Mouse (Mus musculus): ENCODE measurements around the gene Tfap2e. TPM values are rescaled to one million over a fixed set of nuclear protein-coding genes. Genes with fewer than 3 reads are reported as not detected.

The Tfap2e gene
- polyA plus RNA-seq, 1 experiment: not detected

- Histone ChIP-seq H3K4me3 (replicated peaks) (no peak overlapping the region), H3K9me3 (ENCODE audit: control insufficient read depth, low read length) (peaks cover 15% of the 10 kb centered on the region; the same call in 1 of the 2 replicates)
- no peak for TF ChIP-seq TAL1 (IDR thresholded peaks at IDR 0.05; ENCODE audit: low read length)
- no peak for TF ChIP-seq GATA1 (IDR thresholded peaks at IDR 0.05; ENCODE audit: low read length)
These were observed 1.2 kb downstream of the Tfap2e start for GRCm38 (mm10) chr4:126734700-126735381.

GRCm38 (mm10) chr4:126734001-126734603 lies 1.9 kb downstream of the Tfap2e start:
- peaks cover 15% of the 10 kb centered on the region; the same call in 1 of the 2 replicates for H3K9me3 ChIP-seq (ENCODE audit: control insufficient read depth, low read length)
- H3K4me3 ChIP-seq (replicated peaks): no peak overlapping the region
- TF ChIP-seq GATA1 (IDR thresholded peaks at IDR 0.05; ENCODE audit: low read length) (no peak), TAL1 (IDR thresholded peaks at IDR 0.05; ENCODE audit: low read length) (no peak)
- H3K4me1 ChIP-seq (ENCODE audit: control insufficient read depth): peaks cover 4% of the 10 kb centered on the region
- no peaks in the 10 kb centered on the region for H3K36me3 ChIP-seq (ENCODE audit: control insufficient read depth)
- peaks cover 100% of the 10 kb centered on the region for H3K27me3 ChIP-seq (ENCODE audit: control insufficient read depth)

More at GRCm38 (mm10) chr4:126734700-126735381, 1.2 kb downstream of the Tfap2e start:
- Histone ChIP-seq H3K36me3 (ENCODE audit: control insufficient read depth) (no peaks in the 10 kb centered on the region), H3K27me3 (ENCODE audit: control insufficient read depth) (peaks cover 99% of the 10 kb centered on the region), H3K4me1 (ENCODE audit: control insufficient read depth) (peaks cover 4% of the 10 kb centered on the region)

GRCm38 (mm10) chr4:126732531-126733380 lies 3.3 kb downstream of the Tfap2e start:
- Histone ChIP-seq H3K27me3 (ENCODE audit: control insufficient read depth) (peaks cover 91% of the 10 kb centered on the region), H3K36me3 (ENCODE audit: control insufficient read depth) (no peaks in the 10 kb centered on the region), H3K4me1 (ENCODE audit: control insufficient read depth) (peaks cover 4% of the 10 kb centered on the region), H3K9me3 (ENCODE audit: control insufficient read depth, low read length) (peaks cover 15% of the 10 kb centered on the region; the same call in 1 of the 2 replicates), H3K4me3 (replicated peaks) (no peak overlapping the region)
- TF ChIP-seq GATA1 (IDR thresholded peaks at IDR 0.05; ENCODE audit: low read length) (no peak), TAL1 (IDR thresholded peaks at IDR 0.05; ENCODE audit: low read length) (no peak)

- H3K4me3 ChIP-seq (replicated peaks): no peak overlapping the region
- H3K4me1 ChIP-seq (ENCODE audit: control insufficient read depth): peaks cover 4% of the 10 kb centered on the region
- peaks cover 15% of the 10 kb centered on the region; the same call in 1 of the 2 replicates for H3K9me3 ChIP-seq (ENCODE audit: control insufficient read depth, low read length)
- H3K27me3 ChIP-seq (ENCODE audit: control insufficient read depth): peaks cover 84% of the 10 kb centered on the region
- H3K36me3 ChIP-seq (ENCODE audit: control insufficient read depth): no peaks in the 10 kb centered on the region
- TF ChIP-seq GATA1 (IDR thresholded peaks at IDR 0.05; ENCODE audit: low read length): no peak
- no peak for TF ChIP-seq TAL1 (IDR thresholded peaks at IDR 0.05; ENCODE audit: low read length)
These were observed 3.9 kb downstream of the Tfap2e start for GRCm38 (mm10) chr4:126732111-126732510.

GRCm38 (mm10) chr4:126707439-126707826 lies 28.6 kb downstream of the Tfap2e start:
- H3K27me3 ChIP-seq (ENCODE audit: control insufficient read depth): no peaks in the 10 kb centered on the region
- no peaks in the 10 kb centered on the region for H3K4me1 ChIP-seq (ENCODE audit: control insufficient read depth)
- H3K4me3 ChIP-seq (replicated peaks): no peak overlapping the region
- TF ChIP-seq GATA1 (IDR thresholded peaks at IDR 0.05; ENCODE audit: low read length): no peak
- TF ChIP-seq TAL1 (IDR thresholded peaks at IDR 0.05; ENCODE audit: low read length): no peak
- no peaks in the 10 kb centered on the region for H3K9me3 ChIP-seq (ENCODE audit: control insufficient read depth, low read length)
- peaks cover 80% of the 10 kb centered on the region for H3K36me3 ChIP-seq (ENCODE audit: control insufficient read depth)

GRCm38 (mm10) chr4:126706630-126707438 lies 29.2 kb downstream of the Tfap2e start:
- Histone ChIP-seq H3K27me3 (ENCODE audit: control insufficient read depth) (no peaks in the 10 kb centered on the region), H3K9me3 (ENCODE audit: control insufficient read depth, low read length) (no peaks in the 10 kb centered on the region), H3K36me3 (ENCODE audit: control insufficient read depth) (peaks cover 81% of the 10 kb centered on the region), H3K4me1 (ENCODE audit: control insufficient read depth) (no peaks in the 10 kb centered on the region), H3K4me3 (replicated peaks) (no peak overlapping the region)
- no peak for TF ChIP-seq GATA1 (IDR thresholded peaks at IDR 0.05; ENCODE audit: low read length)
- TF ChIP-seq TAL1 (IDR thresholded peaks at IDR 0.05; ENCODE audit: low read length): no peak

GRCm38 (mm10) chr4:126696908-126697307 lies 39.1 kb downstream of the Tfap2e start:
- Histone ChIP-seq H3K4me1 (ENCODE audit: control insufficient read depth) (no peaks in the 10 kb centered on the region), H3K9me3 (ENCODE audit: control insufficient read depth, low read length) (no peaks in the 10 kb centered on the region), H3K27me3 (ENCODE audit: control insufficient read depth) (no peaks in the 10 kb centered on the region), H3K4me3 (replicated peaks) (no peak overlapping the region), H3K36me3 (ENCODE audit: control insufficient read depth) (peaks cover 73% of the 10 kb centered on the region)
- no peak for TF ChIP-seq GATA1 (IDR thresholded peaks at IDR 0.05; ENCODE audit: low read length)
- TF ChIP-seq TAL1 (IDR thresholded peaks at IDR 0.05; ENCODE audit: low read length): no peak

- H3K36me3 ChIP-seq (ENCODE audit: control insufficient read depth): peaks cover 78% of the 10 kb centered on the region
- H3K9me3 ChIP-seq (ENCODE audit: control insufficient read depth, low read length): no peaks in the 10 kb centered on the region
- no peak for TF ChIP-seq GATA1 (IDR thresholded peaks at IDR 0.05; ENCODE audit: low read length)
- TF ChIP-seq TAL1 (IDR thresholded peaks at IDR 0.05; ENCODE audit: low read length): no peak
- no peak overlapping the region for H3K4me3 ChIP-seq (replicated peaks)
- H3K4me1 ChIP-seq (ENCODE audit: control insufficient read depth): no peaks in the 10 kb centered on the region
- no peaks in the 10 kb centered on the region for H3K27me3 ChIP-seq (ENCODE audit: control insufficient read depth)
These were observed 43.0 kb downstream of the Tfap2e start for GRCm38 (mm10) chr4:126693021-126693420.

Measured in erythroblast, embryonic 14.5 days (primary cell).